Mouse (Mus musculus) layer of hippocampus, postnatal 36 days (tissue): ENCODE results near the gene Frem2. TPM values are rescaled to one million over a fixed set of nuclear protein-coding genes. Genes with fewer than 3 reads are reported as not detected.

ENCODE experiments used
- DNase-seq, 2 experiments: peaks; one replicate each; pipeline ENCODE4 v3.0.0; 2022
- total RNA-seq, 2 experiments: library from RNA; stranded (reverse); gene quantifications; 2 replicates each; pipeline ENCODE4 v1.2.3; 2021

Gene Frem2
- total RNA-seq, 2 experiments from 2014 or later, result 2.1 to 2.5 TPM

DNA sequence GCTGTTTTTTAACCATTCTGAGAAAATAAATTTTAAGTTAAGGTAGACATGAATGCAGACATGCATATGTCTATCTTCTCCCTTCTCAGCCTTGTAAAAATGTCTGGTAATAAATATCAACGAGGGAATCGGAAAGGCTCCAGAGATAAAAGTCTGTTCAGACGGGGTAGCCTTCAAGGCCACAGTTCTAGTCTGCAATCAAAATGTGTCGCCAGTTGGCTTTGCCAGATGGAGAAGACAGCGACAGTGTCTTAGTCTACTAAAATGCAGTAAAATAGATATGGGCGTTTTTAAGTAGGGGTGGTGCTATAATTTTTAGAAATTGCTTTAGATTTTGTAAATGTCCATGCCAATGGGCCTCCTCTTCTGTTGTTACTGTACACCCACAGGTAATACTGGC lies 191.8 kb downstream of the Frem2 start:
- DNase-seq, result no peak

DNA sequence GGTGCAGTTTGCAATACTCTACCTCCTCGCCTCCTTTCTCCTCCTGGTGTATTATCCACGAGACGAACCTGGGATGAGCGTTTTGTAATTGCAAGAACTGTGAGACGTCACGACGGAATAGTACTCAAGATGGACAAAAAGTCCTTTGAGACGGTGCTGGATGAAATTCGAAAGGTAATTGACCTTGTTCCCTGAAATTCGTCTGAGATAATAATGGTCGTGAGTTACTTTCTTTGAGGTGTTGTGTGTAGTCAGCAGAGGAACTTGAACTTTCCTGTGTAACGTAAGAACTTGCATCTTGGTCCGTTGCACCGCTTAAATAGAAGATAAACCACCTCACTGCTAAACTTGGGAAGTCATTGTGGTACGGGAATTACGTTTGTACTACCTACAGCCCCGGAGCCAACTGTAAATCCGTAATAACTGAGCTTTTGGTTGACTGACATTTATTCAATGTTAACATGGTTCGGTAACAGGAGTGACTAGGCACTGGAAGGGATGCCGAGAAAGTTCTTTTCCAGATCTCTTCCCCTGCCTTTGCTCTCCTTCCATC lies 192.9 kb downstream of the Frem2 start:
- DNase-seq, result no peak

Other genes with a start within 250 kb of the Frem2 start
- 1 to 10 TPM; 7.7 to 9.9 TPM for gene Nhlrc3, start 194.0 kb downstream of the Frem2 start, total RNA-seq
- gene Proser1, start 193.7 kb downstream of the Frem2 start, total RNA-seq, result 10 to 100 TPM; 25.2 to 28.3 TPM
- gene Stoml3, start 168.7 kb downstream of the Frem2 start, total RNA-seq, result under 1 TPM; 0.50 to 0.63 TPM
- not detected for gene Gm10985, start 187.7 kb upstream of the Frem2 start, total RNA-seq
- 10 to 100 TPM; 73.8 to 90.6 TPM for gene Ufm1, start 206.5 kb upstream of the Frem2 start, total RNA-seq